Mouse (Mus musculus) midbrain, postnatal 0 days (tissue): ENCODE measurements at regions not wholly inside any gene's neighbourhood (a gene's known extent, or its start where the extent isn't known, plus 50 kb on each side); places are given as distances from the start of the nearest gene placed in this dataset.
A peak's percentile ranks its signal among the peaks of the same experiment; 100 is the strongest.

Source experiments
- ATAC-seq: fragments of 200-750 bp; cut with Nextera tagmentation; 2 replicates; pipeline ENCODE4 v1.8.0; 2017; ENCODE audit warnings: moderate number of reproducible peaks, mild to moderate bottlenecking, moderate TSS enrichment, moderate library complexity; ENCODE audit not compliant: low FRiP score
- DNase-seq: peaks from one replicate; pipeline ENCODE4 v3.0.0-alpha.2; 2015; ENCODE audit warnings: low spot score
- H3K27ac ChIP-seq: fragments of 300-500 bp; sonication (generic); 2 replicates; pipeline ENCODE4 v1.5.1; 2014; ENCODE audit warnings: low read depth, mild to moderate bottlenecking, low read length, mixed read lengths
- H3K27me3 ChIP-seq: fragments of 300-500 bp; sonication (generic); 2 replicates; pipeline ENCODE4 v1.6.1; 2014; ENCODE audit warnings: low read length, control low read depth, mixed read lengths; ENCODE audit not compliant: insufficient read depth
- H3K36me3 ChIP-seq: fragments of 300-500 bp; sonication (generic); 2 replicates; pipeline ENCODE4 v1.6.1; 2014; ENCODE audit warnings: low read length, control low read depth, mixed read lengths; ENCODE audit not compliant: insufficient read depth
- H3K4me1 ChIP-seq: fragments of 300-500 bp; sonication (generic); 2 replicates; pipeline ENCODE4 v1.6.1; 2014; ENCODE audit warnings: mild to moderate bottlenecking, control low read depth, antibody characterized with exemption, low read length, mixed read lengths; ENCODE audit not compliant: insufficient read depth
- H3K4me2 ChIP-seq: fragments of 300-500 bp; sonication (generic); 2 replicates; pipeline ENCODE4 v1.6.1; 2014; ENCODE audit warnings: low read depth, mild to moderate bottlenecking, low read length, mixed read lengths; ENCODE audit not compliant: poor library complexity, severe bottlenecking
- H3K4me3 ChIP-seq: fragments of 300-500 bp; sonication (generic); 2 replicates; pipeline ENCODE4 v1.5.1; 2014; ENCODE audit warnings: low read depth, mild to moderate bottlenecking, low read length, moderate library complexity
- H3K9ac ChIP-seq: fragments of 300-500 bp; sonication (generic); replicated peaks from 2 replicates; pipeline ENCODE4 v1.6.1; 2014; ENCODE audit warnings: mild to moderate bottlenecking, low read length, moderate library complexity, mixed read lengths; ENCODE audit not compliant: poor library complexity, severe bottlenecking
- H3K9me3 ChIP-seq: fragments of 300-500 bp; sonication (generic); 2 replicates; pipeline ENCODE4 v1.6.1; 2016; ENCODE audit warnings: low read length, control low read depth
- CTCF ChIP-seq: IDR thresholded peaks from 2 replicates; pipeline ENCODE4 v1.5.1; 2016; ENCODE audit warnings: antibody characterized with exemption, mild to moderate bottlenecking
- WGBS: fragments of 180-500 bp; shearing (Covaris S2); extraction: QIAGEN DNeasy Blood & Tissue Kit; methylation state at CpG from one replicate; pipeline ENCODE4 v1.1.7; 2014; 5-methylcytosine and 5-hydroxymethylcytosine counted together

DNA sequence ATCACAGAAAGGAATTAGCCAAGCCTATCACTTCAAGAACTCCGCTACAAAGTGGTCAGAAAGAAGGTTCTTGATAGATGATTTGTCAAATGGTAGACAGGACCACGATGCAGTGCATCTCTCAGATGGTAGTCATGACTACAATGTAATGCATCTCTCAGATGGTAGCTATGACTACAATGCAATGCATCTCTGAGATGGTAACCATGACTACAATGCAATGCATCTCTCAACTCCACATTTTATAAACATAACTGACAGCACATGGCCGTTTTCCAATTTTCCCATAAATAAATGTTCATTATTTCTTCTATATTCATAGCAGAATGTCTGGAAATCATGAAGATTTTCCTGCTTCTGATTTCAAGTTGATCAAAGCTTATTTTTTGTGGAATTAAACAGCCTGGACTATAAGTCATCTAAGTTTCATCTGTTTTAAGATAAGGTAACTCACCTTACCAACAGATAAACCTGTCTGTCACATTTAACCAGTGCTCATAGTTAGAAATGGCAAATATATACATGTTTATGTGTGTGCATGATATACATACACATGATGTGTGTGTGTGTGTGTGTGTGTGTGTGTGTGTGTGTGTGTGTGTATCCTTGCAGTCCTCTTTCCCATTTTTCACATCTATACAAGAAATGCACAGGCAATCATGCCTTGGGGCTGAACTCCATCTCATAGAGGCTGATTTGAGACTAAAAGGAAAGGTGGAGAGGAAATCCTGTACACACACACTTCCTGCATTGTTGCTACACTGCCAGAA, 122.4 kb downstream of the Phf3 start:
- Histone ChIP-seq H3K9me3 (no peaks in the 10 kb centered on the region), H3K27me3 (no peaks in the 10 kb centered on the region), H3K27ac (0 out of 2 replicates have a peak overlapping the region, but pooled peaks have one; percentile 26), H3K4me1 (peaks cover 7% of the 10 kb centered on the region; the same call in 1 of the 2 replicates), H3K9ac (no peak overlapping the region), H3K36me3 (no peaks in the 10 kb centered on the region), H3K4me2 (no peak overlapping the region), H3K4me3 (no peak overlapping the region)
- DNase-seq: peak; percentile 54
- no peak for TF ChIP-seq CTCF
- 35% methylated on average over 3 of the region's 3 CpGs for WGBS
- peak; percentile 89 for ATAC-seq

DNA sequence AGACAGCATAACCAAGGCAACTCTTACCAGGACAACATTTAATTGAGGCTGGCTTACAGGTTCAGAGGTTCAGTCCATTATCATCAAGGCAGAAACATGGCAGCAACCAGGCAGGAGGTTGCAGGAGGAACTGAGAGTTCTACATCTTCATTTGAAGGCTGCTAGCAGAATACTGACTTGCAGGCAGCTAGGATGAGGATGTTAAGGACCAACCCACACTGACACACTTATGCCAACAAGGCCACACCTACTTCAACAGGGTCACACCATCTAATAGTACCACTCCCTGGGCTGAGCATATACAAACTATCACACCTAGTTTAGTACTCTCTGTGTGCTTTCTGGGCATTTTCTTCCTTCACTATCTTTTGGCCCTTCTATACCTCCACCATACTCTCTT, 131.8 kb downstream of the Phf3 start:
- H3K4me2 ChIP-seq: no peak overlapping the region
- no peaks in the 10 kb centered on the region for H3K4me1 ChIP-seq
- H3K9ac ChIP-seq: no peak overlapping the region
- no peaks in the 10 kb centered on the region for H3K9me3 ChIP-seq
- DNase-seq: no peak
- no peak overlapping the region for H3K4me3 ChIP-seq
- H3K36me3 ChIP-seq: no peaks in the 10 kb centered on the region
- no peak for ATAC-seq
- H3K27ac ChIP-seq: no peak overlapping the region
- no peaks in the 10 kb centered on the region for H3K27me3 ChIP-seq
- no peak for TF ChIP-seq CTCF

DNA sequence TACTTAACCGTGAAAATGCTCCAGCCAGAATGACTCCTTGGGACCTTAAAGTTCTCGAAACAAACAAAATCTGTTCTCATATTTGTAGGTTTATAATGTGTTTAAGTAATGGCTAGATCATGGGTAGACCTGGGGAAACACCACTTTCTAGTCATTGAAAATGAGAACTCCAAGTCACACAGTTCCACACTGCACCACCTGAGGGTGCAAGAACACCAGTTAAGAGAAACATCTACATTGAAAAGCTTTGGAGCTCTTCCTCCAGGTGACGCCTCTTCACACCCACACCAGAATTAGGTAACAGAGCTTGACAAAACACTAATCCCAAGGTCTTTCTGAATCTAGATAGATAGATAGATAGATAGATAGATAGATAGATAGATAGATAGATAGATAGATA, 132.9 kb downstream of the Phf3 start:
- DNase-seq (peak; percentile 72), ATAC-seq (0 out of 2 replicates have a peak, but pooled peaks have one; percentile 72)
- no peaks in the 10 kb centered on the region for H3K27me3 ChIP-seq
- no peak overlapping the region for H3K4me2 ChIP-seq
- peak; percentile 85 for TF ChIP-seq CTCF
- no peak overlapping the region for H3K4me3 ChIP-seq
- H3K9ac ChIP-seq: no peak overlapping the region
- no peaks in the 10 kb centered on the region for H3K4me1 ChIP-seq
- H3K36me3 ChIP-seq: no peaks in the 10 kb centered on the region
- 74% methylated on average over 3 of the region's 3 CpGs for WGBS
- H3K27ac ChIP-seq: no peak overlapping the region
- H3K9me3 ChIP-seq: no peaks in the 10 kb centered on the region

DNA sequence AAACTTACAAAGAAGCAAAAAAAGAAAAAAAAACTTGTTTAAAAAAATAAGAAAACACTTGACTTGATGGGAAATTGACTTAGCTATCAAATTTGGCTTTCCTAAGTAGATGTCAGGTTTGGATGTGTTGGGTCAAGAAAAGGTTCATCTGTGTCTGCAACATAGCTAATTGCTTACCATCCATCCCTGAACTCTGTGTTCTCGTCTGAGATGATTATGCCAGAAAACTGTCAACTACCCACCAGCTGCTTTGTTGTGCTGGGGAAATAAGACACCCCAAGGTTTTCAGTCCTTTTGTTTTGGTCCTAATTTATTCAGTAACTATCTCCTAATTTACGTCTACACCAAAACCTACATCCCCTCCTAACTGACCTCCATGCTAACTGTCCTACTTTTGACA, 152.2 kb downstream of the Phf3 start:
- Histone ChIP-seq H3K4me2 (no peak overlapping the region), H3K4me1 (no peaks in the 10 kb centered on the region), H3K27ac (no peak overlapping the region), H3K27me3 (no peaks in the 10 kb centered on the region), H3K36me3 (no peaks in the 10 kb centered on the region), H3K9ac (no peak overlapping the region), H3K4me3 (no peak overlapping the region), H3K9me3 (no peaks in the 10 kb centered on the region)
- no peak for TF ChIP-seq CTCF
- DNase-seq: no peak
- 54% methylated on average over 2 of the region's 2 CpGs for WGBS
- no peak for ATAC-seq

DNA sequence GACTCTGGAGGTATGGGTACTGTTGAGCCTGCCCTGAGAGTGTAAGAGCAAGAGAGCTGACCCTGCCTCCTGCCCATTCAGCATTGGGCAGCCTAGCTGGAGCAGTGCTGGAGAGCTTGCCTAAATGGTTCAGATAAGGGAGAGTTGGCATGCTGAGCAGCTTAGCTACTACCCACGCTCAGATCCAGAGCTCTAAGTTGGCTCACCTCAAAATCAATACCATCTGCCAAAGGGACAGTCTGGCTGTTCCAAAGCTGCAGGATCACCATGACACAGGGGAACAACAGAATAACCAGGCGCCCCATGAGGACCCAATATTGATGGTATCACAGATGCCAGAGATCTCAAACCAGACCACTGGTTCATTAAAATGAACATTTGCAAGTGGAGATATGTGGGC, 152.9 kb downstream of the Phf3 start:
- DNase-seq (no peak), ATAC-seq (no peak)
- Histone ChIP-seq H3K4me1 (no peaks in the 10 kb centered on the region), H3K9me3 (no peaks in the 10 kb centered on the region), H3K4me3 (no peak overlapping the region), H3K9ac (no peak overlapping the region), H3K4me2 (no peak overlapping the region), H3K27ac (no peak overlapping the region), H3K36me3 (no peaks in the 10 kb centered on the region), H3K27me3 (no peaks in the 10 kb centered on the region)
- WGBS: 88% methylated on average over 2 of the region's 2 CpGs
- TF ChIP-seq CTCF: no peak

DNA sequence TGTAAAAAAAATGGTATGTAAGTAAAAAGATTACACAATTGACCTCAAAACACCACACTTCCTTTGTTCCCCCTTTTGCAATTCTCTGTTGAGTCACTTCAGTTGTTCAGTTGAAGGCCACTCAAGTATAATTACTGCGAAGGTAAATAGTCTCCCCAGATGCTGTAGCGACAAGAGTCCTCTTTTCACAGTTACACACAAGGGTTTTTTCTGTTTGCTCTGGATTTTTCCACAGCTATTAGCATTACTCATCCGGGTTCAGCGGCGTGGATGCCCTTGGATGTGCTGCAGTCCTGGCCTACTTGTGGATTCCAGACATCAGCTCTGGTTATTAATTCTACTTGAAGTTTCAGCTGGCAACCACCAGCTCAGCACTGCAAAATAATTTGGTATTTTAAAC, 155.1 kb downstream of the Phf3 start:
- Histone ChIP-seq H3K36me3 (no peaks in the 10 kb centered on the region), H3K27me3 (no peaks in the 10 kb centered on the region), H3K9ac (no peak overlapping the region), H3K4me1 (no peaks in the 10 kb centered on the region), H3K9me3 (no peaks in the 10 kb centered on the region), H3K4me3 (no peak overlapping the region), H3K4me2 (no peak overlapping the region), H3K27ac (no peak overlapping the region)
- no peak for TF ChIP-seq CTCF
- DNase-seq (no peak), ATAC-seq (no peak)
- WGBS: 67% methylated on average over 5 of the region's 5 CpGs
